ENCODE assay signal across 8 mouse cellular contexts in the genomic region with DNA sequence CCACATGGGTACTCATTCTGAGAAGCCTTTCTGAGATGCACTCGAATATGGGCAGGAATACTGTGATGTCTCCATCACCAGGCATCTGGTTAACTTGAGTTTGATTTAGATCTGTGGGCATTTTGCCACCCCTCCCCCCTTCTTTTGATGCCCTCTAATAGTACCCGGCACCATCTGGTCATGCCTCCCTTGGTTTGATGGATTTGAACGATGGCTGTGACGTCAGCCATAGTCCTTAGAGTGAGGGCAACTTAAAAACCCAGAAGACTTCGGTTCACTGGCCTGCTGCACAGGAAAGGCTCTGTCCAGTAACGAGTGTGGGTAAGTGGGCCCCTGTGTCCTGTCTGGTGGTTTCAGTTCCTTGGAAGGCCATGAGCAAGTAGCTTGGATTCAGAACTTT.
DNase-seq lines count a peak whose midpoint lies in the region; ATAC-seq lines count a peak whose summit lies in the region.

No protein-coding gene starts in this region.

- ATAC-seq in heart, embryonic 11.5 days (replicated peaks; ENCODE audit: insufficient number of reproducible peaks, low FRiP score, low TSS enrichment), result no peak
- peak; percentile 46 for ATAC-seq in hindbrain, embryonic 11.5 days (ENCODE audit: low FRiP score)
- no peak for ATAC-seq in midbrain, embryonic 12.5 days (ENCODE audit: low FRiP score, low read depth)

- WGBS in heart, embryonic 11.5 days (ENCODE audit: insufficient replicate concordance), result 30% methylated on average over 6 of the region's 6 CpGs
- 36% methylated on average over 6 of the region's 6 CpGs for WGBS in hindbrain, embryonic 11.5 days
- WGBS in midbrain, embryonic 12.5 days, result 48% methylated on average over 6 of the region's 6 CpGs

- DNase-seq in heart, postnatal 14 days, result no peak
- peak; percentile 83 for DNase-seq in cerebellum, adult 9-10 months
- peak; percentile 56 for DNase-seq in hindbrain, embryonic 11.5 days (ENCODE audit: low spot score)
- no peak for DNase-seq in right cerebral cortex, postnatal 4 days
- DNase-seq in thymus, postnatal 14 days, result no peak
- no peak for DNase-seq in left cerebral cortex, adult 18-20 months (ENCODE audit: low spot score in 2 of 2)

- no peak overlapping the region for H3K27ac ChIP-seq in heart, embryonic 11.5 days (ENCODE audit: low read depth, low read length)
- H3K27ac ChIP-seq in hindbrain, embryonic 11.5 days (ENCODE audit: low read depth, low read length), result 0 out of 2 replicates have a peak overlapping the region, but pooled peaks have one; percentile 1
- H3K27ac ChIP-seq in midbrain, embryonic 12.5 days (replicated peaks), result no peak overlapping the region

- H3K36me3 ChIP-seq in heart, embryonic 11.5 days (ENCODE audit: control insufficient read depth, insufficient read depth, low read length), result no peaks in the 10 kb centered on the region
- no peaks in the 10 kb centered on the region for H3K36me3 ChIP-seq in hindbrain, embryonic 11.5 days (ENCODE audit: control insufficient read depth, insufficient read depth, low read length)
- H3K36me3 ChIP-seq in midbrain, embryonic 12.5 days, result no peaks in the 10 kb centered on the region

- H3K27me3 ChIP-seq in heart, embryonic 11.5 days (ENCODE audit: control insufficient read depth, insufficient read depth, low read length), result no peaks in the 10 kb centered on the region
- peaks cover 3% of the 10 kb centered on the region for H3K27me3 ChIP-seq in hindbrain, embryonic 11.5 days (ENCODE audit: control insufficient read depth, insufficient read depth, low read length)
- H3K27me3 ChIP-seq in midbrain, embryonic 12.5 days, result peaks cover 41% of the 10 kb centered on the region

- peaks cover 62% of the 10 kb centered on the region for H3K4me1 ChIP-seq in heart, embryonic 11.5 days (ENCODE audit: control insufficient read depth, insufficient read depth, low read length)
- no peaks in the 10 kb centered on the region; the same call in 1 of the 2 replicates for H3K4me1 ChIP-seq in hindbrain, embryonic 11.5 days (replicated peaks; ENCODE audit: control insufficient read depth, insufficient read depth, low read length)
- peaks cover 19% of the 10 kb centered on the region for H3K4me1 ChIP-seq in midbrain, embryonic 12.5 days

- intact Hi-C loops in heart, postnatal 14 days (cut with DNase I), result loop anchor here (5.0 kb wide), 3 partner anchors 40 to 315 kb away; no protein-coding TSS in a partner anchor

- H3K4me2 ChIP-seq in heart, embryonic 11.5 days, result peak overlapping the region; percentile 62
- H3K4me2 ChIP-seq in hindbrain, embryonic 11.5 days (replicated peaks; ENCODE audit: low read depth, low read length), result peak overlapping the region; percentile 88
- H3K4me2 ChIP-seq in midbrain, embryonic 12.5 days (replicated peaks), result peak overlapping the region; percentile 98

- peak overlapping the region; percentile 59 for H3K4me3 ChIP-seq in heart, embryonic 11.5 days (ENCODE audit: low read depth, low read length)
- H3K4me3 ChIP-seq in hindbrain, embryonic 11.5 days (ENCODE audit: low read depth, low read length), result peak overlapping the region; percentile 80
- peak overlapping the region; percentile 74 for H3K4me3 ChIP-seq in midbrain, embryonic 12.5 days

- H3K9me3 ChIP-seq in heart, embryonic 11.5 days (replicated peaks; ENCODE audit: control insufficient read depth, low read length), result no peaks in the 10 kb centered on the region
- no peaks in the 10 kb centered on the region for H3K9me3 ChIP-seq in hindbrain, embryonic 11.5 days (ENCODE audit: control insufficient read depth, low read length)
- no peaks in the 10 kb centered on the region for H3K9me3 ChIP-seq in midbrain, embryonic 12.5 days

- H3K9ac ChIP-seq in heart, embryonic 11.5 days (ENCODE audit: low read depth, low read length), result peak overlapping the region; percentile 76
- no peak overlapping the region; the same call in 1 of the 2 replicates for H3K9ac ChIP-seq in hindbrain, embryonic 11.5 days (ENCODE audit: low read depth, low read length)
- no peak overlapping the region for H3K9ac ChIP-seq in midbrain, embryonic 12.5 days (replicated peaks)

Comparison
In these comparisons a context has a peak if more than half of its experiments do, and no peak if none do; other contexts are left out.
1. DNase-seq: peak in cerebellum, adult 9-10 months (single experiment) and hindbrain, embryonic 11.5 days (single experiment); none in heart, postnatal 14 days (0 of 2), right cerebral cortex, postnatal 4 days (single experiment), thymus, postnatal 14 days (single experiment) and left cerebral cortex, adult 18-20 months (0 of 2).
2. Peak in every context shown above with its lines, with median percentiles within 50 percentile points of each other: H3K4me2 ChIP-seq and H3K4me3 ChIP-seq.